Mouse (Mus musculus): ENCODE results near the gene Car3.

GRCm38 (mm10) chr3:14904165-14904564 lies 40.9 kb downstream of the Car3 start:
- TF ChIP-seq CTCF (IDR thresholded peaks at IDR 0.05; ENCODE audit: low read depth) (no peak), EP300 (optimal IDR thresholded peaks at IDR 0.05) (no peak)

All from stomach, postnatal 0 days (tissue).